Mouse (Mus musculus): ENCODE results near the gene Tmem217. TPM values are rescaled to one million over a fixed set of nuclear protein-coding genes. Genes with fewer than 3 reads are reported as not detected.
A peak's percentile ranks its signal among the peaks of the same experiment; 100 is the strongest.
"Not testable (repeated sequence)": the region's sequence is repeated elsewhere in the genome, so short reads cannot be mapped to it uniquely, and the experiment has no call there.

The Tmem217 gene
- polyA plus RNA-seq, 1 experiment from 2014 or later: 2.5 TPM

GRCm38 (mm10) chr17:29497481-29497880, 54.7 kb downstream of the Tmem217 start:
- Histone ChIP-seq H3K36me3 (peaks cover 31% of the 10 kb centered on the region), H3K4me1 (replicated peaks) (peaks cover 31% of the 10 kb centered on the region)
- H3K27me3 ChIP-seq (ENCODE audit: insufficient read depth, poor library complexity, severe bottlenecking); H3K9me3 ChIP-seq; H3K27ac ChIP-seq; H3K4me3 ChIP-seq; DNase-seq (ENCODE audit: low spot score): not testable (repeated sequence)
- 78% methylated on average over 1 of the region's 1 CpGs for WGBS

- H3K4me3 ChIP-seq: no peak overlapping the region
- WGBS: 94% methylated on average over 3 of the region's 3 CpGs
Measured at GRCm38 (mm10) chr17:29497071-29497354, 55.2 kb downstream of the Tmem217 start.

GRCm38 (mm10) chr17:29496211-29497070, 55.7 kb downstream of the Tmem217 start:
- no peak for DNase-seq (ENCODE audit: low spot score)
- 85% methylated on average over 6 of the region's 6 CpGs for WGBS
- Histone ChIP-seq H3K27me3 (ENCODE audit: insufficient read depth, poor library complexity, severe bottlenecking) (no peaks in the 10 kb centered on the region), H3K27ac (no peak overlapping the region), H3K36me3 (peaks cover 31% of the 10 kb centered on the region), H3K4me1 (replicated peaks) (peaks cover 31% of the 10 kb centered on the region), H3K9me3 (no peaks in the 10 kb centered on the region), H3K4me3 (no peak overlapping the region)

More at GRCm38 (mm10) chr17:29497071-29497354, 55.2 kb downstream of the Tmem217 start:
- Histone ChIP-seq H3K4me1 (replicated peaks) (peaks cover 31% of the 10 kb centered on the region), H3K9me3 (no peaks in the 10 kb centered on the region), H3K36me3 (peaks cover 31% of the 10 kb centered on the region), H3K27me3 (ENCODE audit: insufficient read depth, poor library complexity, severe bottlenecking) (peaks cover 2% of the 10 kb centered on the region), H3K27ac (no peak overlapping the region)
- no peak for DNase-seq (ENCODE audit: low spot score)

GRCm38 (mm10) chr17:29494732-29495076, 57.5 kb downstream of the Tmem217 start:
- H3K4me1 ChIP-seq (replicated peaks): peaks cover 43% of the 10 kb centered on the region
- H3K4me3 ChIP-seq: peak overlapping the region; percentile 94; the same call in 1 of the 2 replicates
- no peak for DNase-seq (ENCODE audit: low spot score)
- no peaks in the 10 kb centered on the region for H3K27me3 ChIP-seq (ENCODE audit: insufficient read depth, poor library complexity, severe bottlenecking)
- WGBS: 47% methylated on average over 8 of the region's 8 CpGs
- no peaks in the 10 kb centered on the region for H3K9me3 ChIP-seq
- peaks cover 31% of the 10 kb centered on the region for H3K36me3 ChIP-seq
- H3K27ac ChIP-seq: peak overlapping the region; percentile 66

GRCm38 (mm10) chr17:29494062-29494731, 58.0 kb downstream of the Tmem217 start:
- Histone ChIP-seq H3K27me3 (ENCODE audit: insufficient read depth, poor library complexity, severe bottlenecking) (no peaks in the 10 kb centered on the region), H3K4me3 (peak overlapping the region; percentile 94), H3K27ac (peak overlapping the region; percentile 66), H3K4me1 (replicated peaks) (peaks cover 48% of the 10 kb centered on the region), H3K36me3 (peaks cover 31% of the 10 kb centered on the region), H3K9me3 (no peaks in the 10 kb centered on the region)
- 56% methylated on average over 10 of the region's 10 CpGs for WGBS
- DNase-seq (ENCODE audit: low spot score): no peak

DNA sequence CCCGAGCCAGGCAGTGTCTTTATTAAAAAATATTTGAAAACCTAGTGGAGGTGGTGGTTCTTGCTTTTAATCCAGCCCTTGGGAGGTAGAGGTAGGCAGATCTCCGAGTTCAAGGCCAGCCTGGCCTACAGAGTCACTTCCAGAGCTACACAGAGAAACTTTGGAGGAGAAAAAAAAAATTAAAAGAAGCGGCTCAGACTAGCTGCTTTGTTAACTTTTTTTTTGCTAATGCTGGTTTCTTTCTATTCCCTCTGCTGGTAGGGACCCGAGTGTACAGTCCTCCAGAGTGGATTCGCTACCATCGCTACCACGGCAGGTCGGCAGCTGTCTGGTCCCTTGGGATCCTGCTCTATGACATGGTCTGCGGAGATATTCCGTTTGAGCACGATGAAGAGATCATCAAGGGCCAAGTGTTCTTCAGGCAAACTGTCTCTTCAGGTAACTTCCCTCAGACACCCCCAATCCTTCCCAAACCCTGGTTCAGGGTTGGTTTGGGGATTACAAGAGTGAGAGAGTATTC, 58.7 kb downstream of the Tmem217 start:
- Histone ChIP-seq H3K27ac (peak overlapping the region; percentile 13; the same call in 1 of the 2 replicates), H3K36me3 (peaks cover 31% of the 10 kb centered on the region), H3K9me3 (no peaks in the 10 kb centered on the region), H3K4me3 (peak overlapping the region; percentile 94), H3K27me3 (ENCODE audit: insufficient read depth, poor library complexity, severe bottlenecking) (no peaks in the 10 kb centered on the region), H3K4me1 (replicated peaks) (peaks cover 55% of the 10 kb centered on the region)
- DNase-seq (ENCODE audit: low spot score): no peak
- WGBS: 77% methylated on average over 11 of the region's 11 CpGs

DNA sequence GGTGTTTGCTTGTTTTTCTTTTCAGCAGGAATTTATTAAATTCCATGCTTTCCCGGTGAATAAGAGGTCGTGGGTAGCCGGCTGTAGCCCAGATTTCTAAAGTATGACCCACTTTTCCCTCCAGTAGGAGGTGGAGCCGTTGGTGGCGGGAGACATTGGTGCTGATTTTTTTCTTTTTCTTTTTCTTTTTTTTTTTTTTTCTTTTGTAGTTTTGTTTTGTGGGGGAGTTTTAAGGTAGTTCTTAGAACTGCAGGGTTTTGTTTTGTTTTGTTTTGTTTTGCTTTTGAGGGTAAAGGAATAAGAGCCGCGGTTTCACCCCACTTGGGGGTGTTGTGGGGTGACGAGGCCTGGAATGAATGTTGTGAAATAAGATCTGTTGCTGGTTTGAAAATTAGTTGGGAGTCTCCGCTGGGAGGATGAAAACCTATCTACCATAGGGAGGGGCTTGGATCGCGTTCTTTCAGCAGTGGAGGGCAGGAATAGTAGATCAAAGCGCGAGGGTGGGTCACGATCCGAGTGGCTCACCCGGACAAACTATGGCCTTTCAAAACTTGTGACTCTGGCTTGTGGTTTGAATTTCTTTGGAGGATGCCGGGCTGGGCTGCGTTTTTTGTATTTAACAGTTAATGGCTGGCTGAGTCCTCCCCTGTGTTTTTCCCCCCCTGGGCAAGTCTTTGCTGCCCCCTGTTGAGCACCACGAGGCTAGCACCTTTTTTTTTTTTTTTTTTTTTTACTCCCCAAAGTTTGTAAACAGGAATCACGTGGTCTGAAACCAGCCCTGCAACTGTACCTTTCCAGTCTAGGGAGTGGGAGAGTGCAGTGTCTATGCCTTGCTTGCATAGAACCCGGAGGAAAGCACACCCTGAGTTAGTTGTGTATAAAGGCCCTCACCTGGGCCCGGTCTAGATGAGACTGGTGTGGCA, 59.7 kb downstream of the Tmem217 start:
- 3% methylated on average over 22 of the region's 22 CpGs for WGBS
- Histone ChIP-seq H3K27ac (peak overlapping the region; percentile 98), H3K36me3 (peaks cover 31% of the 10 kb centered on the region), H3K9me3 (no peaks in the 10 kb centered on the region), H3K27me3 (ENCODE audit: insufficient read depth, poor library complexity, severe bottlenecking) (no peaks in the 10 kb centered on the region), H3K4me3 (peak overlapping the region; percentile 94), H3K4me1 (replicated peaks) (peaks cover 51% of the 10 kb centered on the region)
- DNase-seq (ENCODE audit: low spot score): peak; percentile 73

DNA sequence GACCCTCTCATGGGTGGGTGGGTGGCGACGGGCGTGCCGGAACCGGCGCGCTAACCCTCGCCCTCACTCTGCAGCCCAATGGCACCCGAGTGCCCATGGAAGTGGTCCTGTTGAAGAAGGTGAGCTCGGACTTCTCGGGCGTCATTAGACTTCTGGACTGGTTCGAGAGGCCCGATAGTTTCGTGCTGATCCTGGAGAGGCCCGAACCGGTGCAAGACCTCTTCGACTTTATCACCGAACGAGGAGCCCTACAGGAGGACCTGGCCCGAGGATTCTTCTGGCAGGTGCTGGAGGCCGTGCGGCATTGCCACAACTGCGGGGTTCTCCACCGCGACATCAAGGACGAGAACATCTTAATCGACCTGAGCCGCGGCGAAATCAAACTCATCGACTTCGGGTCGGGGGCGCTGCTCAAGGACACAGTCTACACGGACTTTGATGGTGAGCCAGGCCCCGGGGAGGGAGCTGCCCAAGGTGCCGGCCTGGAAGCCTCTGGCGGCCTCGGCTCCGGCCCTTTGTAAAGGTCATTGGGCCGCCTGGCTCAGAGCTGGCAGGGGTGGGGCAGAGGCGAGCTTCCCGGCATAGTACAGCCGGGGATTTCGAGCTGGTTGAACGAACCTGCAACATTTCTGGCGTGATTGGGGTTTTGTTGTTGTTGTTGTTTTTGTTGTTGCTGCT, 60.5 kb downstream of the Tmem217 start:
- Histone ChIP-seq H3K27me3 (ENCODE audit: insufficient read depth, poor library complexity, severe bottlenecking) (no peaks in the 10 kb centered on the region), H3K36me3 (peaks cover 30% of the 10 kb centered on the region), H3K27ac (peak overlapping the region; percentile 98), H3K4me3 (peak overlapping the region; percentile 94), H3K9me3 (no peaks in the 10 kb centered on the region), H3K4me1 (replicated peaks) (peaks cover 51% of the 10 kb centered on the region)
- DNase-seq (ENCODE audit: low spot score): peak; percentile 72
- whole genome bisulfite sequencing: under 1% methylated on average over 48 of the region's 48 CpGs

GRCm38 (mm10) chr17:29490713-29491581, 61.2 kb downstream of the Tmem217 start, which contains the start of gene Pim1:
Pim1 (plus strand) TSS chr17:29490753.
- DNase-seq (ENCODE audit: low spot score): no peak
- peaks cover 51% of the 10 kb centered on the region for H3K4me1 ChIP-seq (replicated peaks)
- peak within 1 kb of the TSS; percentile 94 for H3K4me3 ChIP-seq
- H3K9me3 ChIP-seq: no peaks in the 10 kb centered on the region
- H3K27ac ChIP-seq: peak within 1 kb of the TSS; percentile 98
- H3K27me3 ChIP-seq (ENCODE audit: insufficient read depth, poor library complexity, severe bottlenecking): no peaks in the 10 kb centered on the region
- under 1% methylated on average over 99 of the region's 99 CpGs for WGBS
- peaks cover 22% of the 10 kb centered on the region for H3K36me3 ChIP-seq

GRCm38 (mm10) chr17:29489971-29490712, 62.0 kb downstream of the Tmem217 start:
- Histone ChIP-seq H3K36me3 (peaks cover 18% of the 10 kb centered on the region), H3K4me1 (replicated peaks) (peaks cover 51% of the 10 kb centered on the region), H3K9me3 (no peaks in the 10 kb centered on the region), H3K27ac (peak overlapping the region; percentile 98), H3K27me3 (ENCODE audit: insufficient read depth, poor library complexity, severe bottlenecking) (no peaks in the 10 kb centered on the region), H3K4me3 (peak overlapping the region; percentile 94)
- WGBS: under 1% methylated on average over 68 of the region's 68 CpGs
- peak; percentile 100 for DNase-seq (ENCODE audit: low spot score)
